Mouse (Mus musculus): ENCODE results near the gene Tfap2e.

GRCm38 (mm10) chr4:126775182-126775581 is 39.1 kb upstream of the Tfap2e start:
- TF ChIP-seq CTCF (IDR thresholded peaks at IDR 0.05; ENCODE audit: low read depth, low read length) = no peak
- no peak for TF ChIP-seq GATA1 (IDR thresholded peaks at IDR 0.05; ENCODE audit: borderline replicate concordance, low read length)
- no peak for TF ChIP-seq TAL1 (conservative IDR thresholded peaks at IDR 0.05; ENCODE audit: low read depth, low read length)

Measured in G1E (cell line).